ENCODE assay signal across 8 mouse cellular contexts in genomic region chr12:75733331-75734070, GRCm38 (mm10). TPM values are rescaled to one million over a fixed set of nuclear protein-coding genes. Genes with fewer than 3 reads are reported as not detected.
DNase-seq lines count a peak whose midpoint lies in the region; ATAC-seq lines count a peak whose summit lies in the region.

No protein-coding gene starts in this region.

- DNase-seq in adrenal gland, adult 2 months: peak; percentile 43
- DNase-seq in adrenal gland, postnatal 10 days: no peak
- peak; percentile 25 for DNase-seq in CD4-positive helper T cell, adult 2 months (ENCODE audit: low read depth, low spot score)
- no peak for DNase-seq in embryo, embryonic 10.5 days (ENCODE audit: low spot score)
- no peak for DNase-seq in spleen, adult 12 weeks (ENCODE audit: low spot score)

- H3K27me3 ChIP-seq in forebrain, embryonic 16.5 days (replicated peaks; ENCODE audit: control insufficient read depth, insufficient read depth, low read length): no peaks in the 10 kb centered on the region
- H3K27me3 ChIP-seq in limb, embryonic 12.5 days: no peaks in the 10 kb centered on the region
- peaks cover 7% of the 10 kb centered on the region; the same call in 1 of the 2 replicates for H3K27me3 ChIP-seq in neural tube, embryonic 15.5 days (replicated peaks)

- H3K4me2 ChIP-seq in forebrain, embryonic 16.5 days (ENCODE audit: low read length): peak overlapping the region; percentile 99
- H3K4me2 ChIP-seq in limb, embryonic 12.5 days: peak overlapping the region; percentile 95
- peak overlapping the region; percentile 97 for H3K4me2 ChIP-seq in neural tube, embryonic 15.5 days

- no peak for ATAC-seq in forebrain, embryonic 16.5 days
- ATAC-seq in limb, embryonic 12.5 days (ENCODE audit: insufficient number of reproducible peaks, insufficient read depth, low FRiP score, low TSS enrichment, low read depth): no peak
- no peak for ATAC-seq in neural tube, embryonic 15.5 days (ENCODE audit: low FRiP score)

- H3K27ac ChIP-seq in forebrain, embryonic 16.5 days (ENCODE audit: low read length): no peak overlapping the region
- no peak overlapping the region for H3K27ac ChIP-seq in limb, embryonic 12.5 days
- no peak overlapping the region for H3K27ac ChIP-seq in neural tube, embryonic 15.5 days (replicated peaks)

- 34% methylated on average over 7 of the region's 7 CpGs for WGBS in forebrain, embryonic 16.5 days
- whole genome bisulfite sequencing in limb, embryonic 12.5 days: 41% methylated on average over 7 of the region's 7 CpGs
- WGBS in neural tube, embryonic 15.5 days: 38% methylated on average over 7 of the region's 7 CpGs

- no peak overlapping the region for H3K9ac ChIP-seq in forebrain, embryonic 16.5 days (replicated peaks; ENCODE audit: low read depth, low read length)
- no peak overlapping the region for H3K9ac ChIP-seq in limb, embryonic 12.5 days (replicated peaks)
- H3K9ac ChIP-seq in neural tube, embryonic 15.5 days (replicated peaks): no peak overlapping the region

- H3K4me1 ChIP-seq in forebrain, embryonic 16.5 days (replicated peaks; ENCODE audit: control insufficient read depth, insufficient read depth, low read length): peaks cover 21% of the 10 kb centered on the region
- peaks cover 15% of the 10 kb centered on the region for H3K4me1 ChIP-seq in limb, embryonic 12.5 days (replicated peaks)
- H3K4me1 ChIP-seq in neural tube, embryonic 15.5 days: peaks cover 31% of the 10 kb centered on the region

- H3K4me3 ChIP-seq in forebrain, embryonic 16.5 days (replicated peaks; ENCODE audit: low read length): peak overlapping the region; percentile 20
- H3K4me3 ChIP-seq in limb, embryonic 12.5 days (replicated peaks): peak overlapping the region; percentile 82
- H3K4me3 ChIP-seq in neural tube, embryonic 15.5 days (replicated peaks): peak overlapping the region; percentile 80

- H3K36me3 ChIP-seq in forebrain, embryonic 16.5 days (ENCODE audit: control insufficient read depth, insufficient read depth): peaks cover 3% of the 10 kb centered on the region; the same call in 1 of the 2 replicates
- peaks cover 5% of the 10 kb centered on the region for H3K36me3 ChIP-seq in limb, embryonic 12.5 days
- no peaks in the 10 kb centered on the region for H3K36me3 ChIP-seq in neural tube, embryonic 15.5 days

- H3K9me3 ChIP-seq in forebrain, embryonic 16.5 days (ENCODE audit: control insufficient read depth, low read length): no peaks in the 10 kb centered on the region
- no peaks in the 10 kb centered on the region for H3K9me3 ChIP-seq in limb, embryonic 12.5 days
- H3K9me3 ChIP-seq in neural tube, embryonic 15.5 days (replicated peaks): no peaks in the 10 kb centered on the region

RNA-seq across cellular contexts. Expression of gene Sgpp1, which starts 2.0 kb away (rescaled TPM):
- total RNA-seq in adrenal gland, adult 2 months (2021): 100 to 1,000 TPM; 141 to 178 TPM
- polyA plus RNA-seq in adrenal gland, adult 2 months (2012; rRNA removed): 143 and 152 TPM in 2 replicates
- total RNA-seq in adrenal gland, postnatal 10 days (2021): 10 to 100 TPM; 42.7 to 57.5 TPM
- polyA plus RNA-seq in forebrain, embryonic 16.5 days (2015; fragmentation: Nextera tagmentation; extraction: Ambion mirVana): 14.2 and 16.9 TPM in 2 replicates
- 13.4 and 14.4 TPM in 2 replicates for polyA plus RNA-seq in limb, embryonic 12.5 days (2016; fragmentation: Nextera tagmentation; extraction: Ambion mirVana)
- 11.6 and 13.8 TPM in 2 replicates for polyA plus RNA-seq in neural tube, embryonic 15.5 days (2015; fragmentation: Nextera tagmentation; extraction: Ambion mirVana)

Comparison
In these comparisons a context has a peak if more than half of its experiments do, and no peak if none do; other contexts are left out.
1. DNase-seq: peak in adrenal gland, adult 2 months (single experiment) and CD4-positive helper T cell, adult 2 months (single experiment); none in adrenal gland, postnatal 10 days (single experiment), embryo, embryonic 10.5 days (single experiment) and spleen, adult 12 weeks (single experiment).
2. H3K4me3 ChIP-seq: peak in every context shown above with its lines; median percentile 82 in limb, embryonic 12.5 days; 80 in neural tube, embryonic 15.5 days; 20 in forebrain, embryonic 16.5 days.
3. Peak in every context shown above with its lines, with median percentiles within 50 percentile points of each other: H3K4me2 ChIP-seq.